Mouse (Mus musculus) limb, embryonic 12.5 days (tissue): ENCODE measurements around the gene Sorcs3. TPM values are rescaled to one million over a fixed set of nuclear protein-coding genes. Genes with fewer than 3 reads are reported as not detected.

Source experiments
- ATAC-seq: fragments of 200-750 bp; cut with Nextera tagmentation; 2 replicates; pipeline ENCODE4 v1.8.0; 2017; ENCODE audit warnings: low read depth, moderate TSS enrichment; ENCODE audit not compliant: insufficient number of reproducible peaks, insufficient read depth, low FRiP score, low TSS enrichment
- H3K27ac ChIP-seq: fragments of 300-500 bp; sonication (generic); 2 replicates; pipeline ENCODE4 v1.5.1; 2016; ENCODE audit warnings: mild to moderate bottlenecking, moderate library complexity
- H3K27me3 ChIP-seq: fragments of 300-500 bp; sonication (generic); 2 replicates; pipeline ENCODE4 v1.6.1; 2016; ENCODE audit warnings: mild to moderate bottlenecking, moderate library complexity
- H3K36me3 ChIP-seq: fragments of 300-500 bp; sonication (generic); 2 replicates; pipeline ENCODE4 v1.6.1; 2016; ENCODE audit warnings: mild to moderate bottlenecking, moderate library complexity
- H3K4me1 ChIP-seq: fragments of 300-500 bp; sonication (generic); replicated peaks from 2 replicates; pipeline ENCODE4 v1.6.1; 2016
- H3K4me2 ChIP-seq: fragments of 300-500 bp; sonication (generic); 2 replicates; pipeline ENCODE4 v1.6.1; 2016; ENCODE audit warnings: mild to moderate bottlenecking, moderate library complexity
- H3K4me3 ChIP-seq: fragments of 300-500 bp; sonication (generic); replicated peaks from 2 replicates; pipeline ENCODE4 v1.5.1; 2016; ENCODE audit warnings: mild to moderate bottlenecking
- H3K9ac ChIP-seq: fragments of 300-500 bp; sonication (generic); replicated peaks from 2 replicates; pipeline ENCODE4 v1.6.1; 2016; ENCODE audit warnings: mild to moderate bottlenecking, moderate library complexity
- H3K9me3 ChIP-seq: fragments of 300-500 bp; sonication (generic); 2 replicates; pipeline ENCODE4 v1.6.1; 2016; ENCODE audit warnings: mild to moderate bottlenecking, moderate library complexity
- WGBS: fragments of 180-500 bp; shearing (Covaris S2); methylation state at CpG from one replicate; pipeline ENCODE4 v1.1.7; 2016; 5-methylcytosine and 5-hydroxymethylcytosine counted together
- polyA plus RNA-seq: library from polyadenylated mRNA; unstranded; fragments of >200 nt; fragmentation: Nextera tagmentation; extraction: Ambion mirVana; gene quantifications from 2 replicates; pipeline ENCODE4 v1.2.1, GENCODE M21; 2016

The Sorcs3 gene
- polyA plus RNA-seq, 1 experiment from 2014 or later, result 1.7 TPM

DNA sequence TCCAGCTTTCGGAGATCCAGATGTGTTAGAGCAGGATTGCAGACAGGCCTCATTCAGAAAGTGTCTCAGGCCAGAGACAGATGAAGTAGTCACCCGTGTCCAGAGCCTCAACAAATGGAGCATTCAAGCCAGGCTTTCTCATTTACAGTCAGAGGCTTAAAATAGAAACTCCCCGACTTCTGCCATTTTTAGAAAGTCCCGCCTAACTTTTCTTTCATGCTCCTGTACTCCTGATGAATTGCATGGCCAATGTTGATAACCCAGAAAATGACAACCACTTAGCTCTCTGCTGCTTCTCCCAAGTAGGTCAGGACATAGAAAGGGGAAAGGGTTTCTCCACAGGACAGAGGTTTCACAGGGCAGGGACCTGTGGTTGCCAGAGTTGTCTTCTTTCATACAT is 261.6 kb downstream of the Sorcs3 start:
- H3K4me1 ChIP-seq, result 0 out of 2 replicates have a peak, but pooled peaks cover 4% of the 10 kb centered on the region
- H3K27me3 ChIP-seq, result no peaks in the 10 kb centered on the region
- no peaks in the 10 kb centered on the region for H3K36me3 ChIP-seq
- no peak overlapping the region for H3K27ac ChIP-seq
- 70% methylated on average over 4 of the region's 4 CpGs for WGBS
- H3K4me2 ChIP-seq, result no peak overlapping the region
- H3K9me3 ChIP-seq, result no peaks in the 10 kb centered on the region
- H3K9ac ChIP-seq, result no peak overlapping the region
- no peak overlapping the region for H3K4me3 ChIP-seq
- no peak for ATAC-seq

DNA sequence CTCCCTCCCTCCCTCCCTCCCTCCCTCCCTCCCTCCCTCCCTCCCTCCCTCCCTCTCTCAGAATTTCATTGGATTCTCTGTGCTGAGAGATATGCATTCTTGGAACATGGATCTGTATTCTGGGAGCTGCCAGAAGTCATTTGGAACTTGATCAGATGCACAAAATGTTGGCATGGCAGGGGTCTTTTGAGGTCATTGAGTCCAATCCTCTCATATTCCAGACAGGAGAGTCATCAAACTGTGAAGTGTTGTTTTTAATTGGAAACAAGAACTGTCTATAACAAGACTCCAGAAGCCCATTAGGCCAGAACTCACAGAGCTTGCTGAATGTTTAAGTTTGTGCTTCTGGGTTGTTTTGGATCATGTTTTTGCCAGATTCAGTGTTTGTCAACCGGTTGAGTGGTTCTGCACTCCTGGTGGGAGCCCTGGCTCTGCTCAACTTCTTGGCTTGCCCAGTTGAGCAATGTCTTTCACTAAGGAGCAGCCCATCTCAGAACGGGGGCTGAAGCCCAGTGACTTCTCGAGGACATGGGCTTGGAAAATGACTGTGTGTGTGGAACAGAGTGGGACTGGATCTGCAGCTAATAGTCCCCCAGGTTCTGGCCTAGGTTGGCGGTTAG is 264.1 kb downstream of the Sorcs3 start:
- no peaks in the 10 kb centered on the region for H3K9me3 ChIP-seq
- H3K9ac ChIP-seq, result no peak overlapping the region
- WGBS, result 82% methylated on average over 4 of the region's 4 CpGs
- ATAC-seq, result no peak
- H3K4me1 ChIP-seq, result 0 out of 2 replicates have a peak, but pooled peaks cover 6% of the 10 kb centered on the region
- H3K36me3 ChIP-seq, result no peaks in the 10 kb centered on the region
- no peak overlapping the region for H3K27ac ChIP-seq
- H3K4me2 ChIP-seq, result no peak overlapping the region
- H3K27me3 ChIP-seq, result no peaks in the 10 kb centered on the region
- no peak overlapping the region for H3K4me3 ChIP-seq

GRCm38 (mm10) chr19:48471927-48472326 is 266.1 kb downstream of the Sorcs3 start:
- WGBS, result 26% methylated on average over 5 of the region's 5 CpGs
- Histone ChIP-seq H3K4me3 (no peak overlapping the region), H3K4me1 (peaks cover 12% of the 10 kb centered on the region; the same call in 1 of the 2 replicates), H3K36me3 (no peaks in the 10 kb centered on the region), H3K4me2 (no peak overlapping the region), H3K27ac (no peak overlapping the region), H3K9ac (no peak overlapping the region), H3K9me3 (no peaks in the 10 kb centered on the region), H3K27me3 (no peaks in the 10 kb centered on the region)
- ATAC-seq, result no peak

GRCm38 (mm10) chr19:48475784-48476410 is 270.1 kb downstream of the Sorcs3 start:
- no peak overlapping the region for H3K4me2 ChIP-seq
- no peak overlapping the region for H3K4me3 ChIP-seq
- H3K27me3 ChIP-seq, result no peaks in the 10 kb centered on the region
- no peak for ATAC-seq
- peaks cover 12% of the 10 kb centered on the region; the same call in 1 of the 2 replicates for H3K4me1 ChIP-seq
- no peak overlapping the region for H3K27ac ChIP-seq
- H3K36me3 ChIP-seq, result no peaks in the 10 kb centered on the region
- H3K9ac ChIP-seq, result no peak overlapping the region
- no peaks in the 10 kb centered on the region for H3K9me3 ChIP-seq
- 47% methylated on average over 6 of the region's 6 CpGs for WGBS

DNA sequence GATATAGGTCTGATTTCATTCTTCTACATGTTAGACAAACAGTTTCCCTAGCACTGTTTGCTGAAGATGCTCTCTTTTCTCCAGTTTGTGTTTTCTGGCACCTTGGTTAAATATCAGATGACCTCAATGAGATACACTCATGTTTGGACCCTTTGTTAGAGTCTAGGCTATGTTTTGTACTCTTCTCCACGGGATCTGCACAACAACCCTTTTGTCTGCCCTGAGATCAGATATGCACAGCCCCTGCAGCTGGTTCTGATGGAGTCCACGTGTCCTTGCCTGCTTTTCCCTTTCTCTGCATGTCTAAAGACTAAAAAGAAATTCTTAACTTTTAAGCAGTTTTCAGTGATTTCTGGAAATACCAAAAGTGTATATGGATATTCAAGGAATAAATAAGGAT is 273.0 kb downstream of the Sorcs3 start:
- H3K27ac ChIP-seq, result no peak overlapping the region
- no peak overlapping the region for H3K9ac ChIP-seq
- WGBS, result 62% methylated on average over 2 of the region's 2 CpGs
- H3K27me3 ChIP-seq, result no peaks in the 10 kb centered on the region
- no peaks in the 10 kb centered on the region for H3K9me3 ChIP-seq
- H3K4me3 ChIP-seq, result no peak overlapping the region
- H3K36me3 ChIP-seq, result no peaks in the 10 kb centered on the region
- no peak overlapping the region for H3K4me2 ChIP-seq
- ATAC-seq, result no peak
- peaks cover 8% of the 10 kb centered on the region; the same call in 1 of the 2 replicates for H3K4me1 ChIP-seq

DNA sequence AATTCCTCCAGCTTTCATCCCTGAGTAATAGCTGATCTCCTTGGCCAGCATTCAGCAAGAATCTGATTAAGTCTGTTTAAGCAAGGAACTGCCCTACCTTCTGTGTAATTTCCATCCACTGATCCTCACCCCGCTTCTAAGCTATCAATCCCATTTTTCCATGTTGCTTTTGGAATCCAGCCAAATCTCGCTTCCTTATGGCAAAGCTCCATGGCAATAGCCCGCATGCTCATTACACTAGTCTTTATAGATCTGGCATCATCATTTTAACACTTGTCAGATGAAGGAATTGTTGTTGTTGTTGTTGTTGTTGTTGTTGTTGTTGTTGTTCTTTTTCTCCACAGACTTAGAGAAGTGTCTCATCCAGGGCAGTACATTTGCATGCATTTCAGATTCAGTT is 277.1 kb downstream of the Sorcs3 start:
- H3K4me1 ChIP-seq, result no peaks in the 10 kb centered on the region

DNA sequence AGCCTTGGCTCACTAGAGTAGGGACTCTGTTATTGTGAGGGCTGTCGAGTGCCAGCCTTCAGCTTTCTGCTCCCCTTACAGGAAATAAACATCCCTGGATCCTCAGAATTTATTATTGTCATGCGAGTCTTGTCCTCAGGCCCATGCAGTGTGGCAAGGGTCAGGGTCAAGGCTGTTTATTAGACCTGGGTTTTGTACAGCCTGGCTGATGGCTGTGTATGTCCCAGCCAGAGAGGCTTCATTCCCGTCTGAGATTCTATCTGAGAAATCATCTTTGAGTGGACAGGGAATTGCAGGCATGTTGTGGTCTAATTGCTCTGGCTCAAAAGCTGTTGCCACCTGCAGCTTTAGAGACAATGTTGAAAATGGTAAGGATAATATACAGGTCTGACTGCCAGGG is 285.3 kb downstream of the Sorcs3 start:
- 61% methylated on average over 3 of the region's 3 CpGs for WGBS
- ATAC-seq, result no peak
- no peak overlapping the region for H3K9ac ChIP-seq
- H3K27me3 ChIP-seq, result no peaks in the 10 kb centered on the region
- H3K36me3 ChIP-seq, result no peaks in the 10 kb centered on the region
- no peak overlapping the region for H3K4me3 ChIP-seq
- no peak overlapping the region for H3K4me2 ChIP-seq
- no peaks in the 10 kb centered on the region for H3K9me3 ChIP-seq
- H3K4me1 ChIP-seq, result peaks cover 2% of the 10 kb centered on the region; the same call in 1 of the 2 replicates
- no peak overlapping the region for H3K27ac ChIP-seq

More for the DNA sequence above, 277.1 kb downstream of the Sorcs3 start:
- no peaks in the 10 kb centered on the region for H3K27me3 ChIP-seq
- no peak overlapping the region for H3K4me2 ChIP-seq
- no peaks in the 10 kb centered on the region for H3K9me3 ChIP-seq
- no peak for ATAC-seq
- WGBS, result 60% methylated on average over 3 of the region's 3 CpGs
- H3K36me3 ChIP-seq, result no peaks in the 10 kb centered on the region
- H3K9ac ChIP-seq, result no peak overlapping the region
- H3K27ac ChIP-seq, result no peak overlapping the region
- no peak overlapping the region for H3K4me3 ChIP-seq

DNA sequence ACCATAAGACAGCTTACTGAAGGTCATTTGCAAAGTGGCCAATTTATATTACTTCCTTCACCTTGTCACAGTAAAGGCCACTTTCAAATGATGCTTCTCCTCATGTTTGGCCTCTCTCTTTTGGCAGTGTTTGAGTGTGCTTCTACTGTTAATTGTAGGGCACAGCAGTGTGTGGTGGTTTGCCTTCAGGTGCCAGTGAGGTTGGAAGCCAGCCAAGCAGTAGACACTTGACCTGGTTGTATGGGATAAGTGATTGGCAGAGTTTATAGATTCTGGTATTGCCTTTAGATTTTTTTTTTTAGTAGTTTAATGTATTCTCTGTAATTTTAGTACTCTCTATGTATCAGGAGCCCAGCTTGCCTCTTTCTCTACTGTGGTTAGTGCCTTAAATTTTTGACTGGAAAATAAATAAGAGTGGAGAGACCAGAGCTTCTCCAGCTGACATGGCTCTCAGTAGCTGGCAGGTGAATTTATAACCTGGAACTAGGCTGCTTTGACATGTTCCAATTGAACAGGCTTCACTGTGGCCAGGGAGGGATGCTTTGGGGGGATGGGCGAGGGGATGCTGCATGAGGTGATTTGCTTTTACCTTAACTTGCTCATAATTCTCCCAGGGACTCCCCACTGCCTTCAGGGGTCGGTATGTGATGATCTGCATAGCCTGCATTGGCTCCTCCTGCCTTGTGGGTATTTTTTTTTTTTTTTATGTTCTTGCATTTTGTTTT is 298.2 kb downstream of the Sorcs3 start:
- no peaks in the 10 kb centered on the region for H3K36me3 ChIP-seq
- WGBS, result 54% methylated on average over 2 of the region's 2 CpGs
- H3K9ac ChIP-seq, result no peak overlapping the region
- no peak overlapping the region for H3K27ac ChIP-seq
- no peak for ATAC-seq
- H3K4me2 ChIP-seq, result no peak overlapping the region
- H3K4me1 ChIP-seq, result no peaks in the 10 kb centered on the region
- H3K4me3 ChIP-seq, result no peak overlapping the region
- no peaks in the 10 kb centered on the region for H3K9me3 ChIP-seq
- no peaks in the 10 kb centered on the region for H3K27me3 ChIP-seq

DNA sequence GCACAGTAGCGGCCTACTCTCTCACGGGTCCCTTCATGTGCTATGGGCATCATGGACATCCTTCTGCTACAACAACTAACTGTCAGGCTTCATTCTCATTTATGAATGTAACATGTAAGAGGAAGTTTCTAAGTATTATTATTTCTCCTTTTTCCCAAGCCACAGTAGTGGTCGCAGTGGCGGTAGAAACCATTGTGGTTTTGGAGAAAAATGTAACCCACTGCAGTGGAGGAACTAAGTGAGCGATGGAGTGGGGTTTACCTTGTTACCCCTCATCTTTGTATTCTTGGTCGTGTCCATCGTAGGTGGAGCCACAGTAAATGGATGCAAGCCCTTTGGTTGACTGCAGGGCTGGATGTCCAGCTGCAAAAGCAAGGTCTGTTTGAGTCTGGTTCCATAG is 318.0 kb downstream of the Sorcs3 start:
- H3K9ac ChIP-seq, result no peak overlapping the region
- H3K36me3 ChIP-seq, result no peaks in the 10 kb centered on the region
- no peak overlapping the region for H3K4me2 ChIP-seq
- no peak overlapping the region for H3K4me3 ChIP-seq
- no peaks in the 10 kb centered on the region for H3K9me3 ChIP-seq
- peaks cover 6% of the 10 kb centered on the region; the same call in 1 of the 2 replicates for H3K4me1 ChIP-seq
- no peak for ATAC-seq
- peaks cover 8% of the 10 kb centered on the region; the same call in 1 of the 2 replicates for H3K27me3 ChIP-seq
- H3K27ac ChIP-seq, result no peak overlapping the region
- 91% methylated on average over 7 of the region's 7 CpGs for WGBS

GRCm38 (mm10) chr19:48524527-48525214 is 318.8 kb downstream of the Sorcs3 start:
- peaks cover 8% of the 10 kb centered on the region; the same call in 1 of the 2 replicates for H3K27me3 ChIP-seq
- no peak overlapping the region for H3K27ac ChIP-seq
- no peak overlapping the region for H3K4me3 ChIP-seq
- 14% methylated on average over 9 of the region's 9 CpGs for WGBS
- peaks cover 6% of the 10 kb centered on the region; the same call in 1 of the 2 replicates for H3K4me1 ChIP-seq
- H3K36me3 ChIP-seq, result no peaks in the 10 kb centered on the region
- no peak overlapping the region for H3K9ac ChIP-seq
- H3K9me3 ChIP-seq, result 0 out of 2 replicates have a peak, but pooled peaks cover 2% of the 10 kb centered on the region
- ATAC-seq, result no peak
- H3K4me2 ChIP-seq, result no peak overlapping the region

DNA sequence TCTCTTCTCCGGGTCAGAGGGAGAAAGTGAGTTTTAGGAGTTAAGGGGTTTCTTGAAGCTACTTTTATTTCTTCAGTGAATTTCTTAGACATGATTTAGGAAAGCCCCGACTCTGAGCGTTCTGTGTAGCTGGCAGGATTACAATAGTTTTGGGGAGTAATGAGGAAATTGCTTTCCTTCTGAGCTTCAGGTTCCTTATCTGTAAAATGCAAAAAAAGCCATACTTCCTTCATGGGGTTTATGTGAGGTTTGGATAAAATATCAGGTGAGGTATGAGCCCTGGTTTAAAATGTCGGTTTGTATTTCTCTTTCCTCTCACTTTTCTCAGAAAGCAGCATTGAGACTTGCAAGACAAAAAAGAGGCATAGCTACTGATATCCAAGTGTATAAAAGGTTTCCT is 327.8 kb downstream of the Sorcs3 start:
- 80% methylated on average over 4 of the region's 4 CpGs for WGBS
- ATAC-seq, result no peak
- H3K27ac ChIP-seq, result no peak overlapping the region

More for the DNA sequence above, 327.8 kb downstream of the Sorcs3 start:
- 0 out of 2 replicates have a peak, but pooled peaks cover 3% of the 10 kb centered on the region for H3K9me3 ChIP-seq
- no peaks in the 10 kb centered on the region for H3K36me3 ChIP-seq
- H3K4me1 ChIP-seq, result no peaks in the 10 kb centered on the region
- no peak overlapping the region for H3K4me3 ChIP-seq
- no peak overlapping the region for H3K4me2 ChIP-seq
- no peak overlapping the region for H3K9ac ChIP-seq
- no peaks in the 10 kb centered on the region for H3K27me3 ChIP-seq
